Mouse (Mus musculus) natural killer cell, adult 2 months (primary cell): Measurements from ENCODE around the gene Vmn1r171.
"Not testable (repeated sequence)": the region's sequence is repeated elsewhere in the genome, so short reads cannot be mapped to it uniquely, and the experiment has no call there.

Experiments used
- DNase-seq, 2 experiments: peaks; one replicate each; pipeline ENCODE4 v3.0.0; 2022; ENCODE audit warnings: low spot score in 2 of 2

The Vmn1r171 gene

DNA sequence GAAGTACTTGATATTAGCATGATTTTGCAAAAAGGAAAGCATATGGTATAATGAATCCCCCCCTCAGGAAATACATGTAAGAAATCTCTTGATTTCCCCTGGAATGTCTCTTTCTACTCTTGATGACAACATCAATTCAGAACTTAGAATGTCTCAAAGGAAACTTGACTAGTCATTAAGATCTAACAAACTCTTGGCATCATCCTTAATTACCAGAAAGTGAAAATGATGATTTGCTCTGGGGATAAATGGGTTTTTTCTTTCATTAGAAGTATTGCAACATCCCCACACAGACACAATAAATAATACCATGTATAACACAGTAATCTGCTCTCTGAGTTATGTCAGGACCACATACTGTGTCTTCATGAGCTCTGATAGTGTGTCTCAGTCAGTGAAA, at the start of gene Vmn1r171:
Vmn1r171 (plus strand) TSS at position 301 of the 400 bp plus-strand sequence.
- no peak for DNase-seq

DNA sequence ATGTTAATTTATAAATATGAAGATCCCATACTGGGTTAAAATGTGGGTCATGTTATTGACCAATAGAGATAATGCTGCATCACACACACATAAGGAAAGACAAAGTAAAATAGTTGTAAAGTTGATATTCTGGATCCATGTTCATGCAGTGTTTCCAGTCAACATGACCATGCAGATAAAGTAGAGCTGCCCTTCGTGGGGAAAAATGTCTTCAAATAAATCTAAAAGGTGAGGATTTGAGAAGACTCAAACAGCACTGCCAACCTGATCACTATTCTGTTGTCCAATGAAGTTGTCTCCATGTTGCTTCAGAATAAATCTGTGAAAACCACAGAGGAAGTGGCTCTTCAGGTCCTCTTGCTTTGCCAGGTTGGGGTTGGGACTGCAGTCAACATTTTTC, 24.6 kb upstream of the Vmn1r171 start, which contains the start of gene Vmn1r170:
Vmn1r170 (plus strand) TSS at position 301 of the 400 bp plus-strand sequence.
- DNase-seq: not testable (repeated sequence)

- DNase-seq: no peak
These were observed 27.5 kb downstream of the Vmn1r171 start, which contains the start of gene Vmn1r172 for GRCm38 (mm10) chr7:23658016-23658415. TSS of gene Vmn1r172 (plus strand) at chr7:23658316.
